Mouse (Mus musculus) effector memory CD4-positive, alpha-beta T cell, adult 7 months (primary cell): ENCODE data around the gene Cdh3. TPM values are rescaled to one million over a fixed set of nuclear protein-coding genes. Genes with fewer than 3 reads are reported as not detected.

Experiments
- polyA plus RNA-seq: library from polyadenylated mRNA; unstranded; fragments of 100-300 nt; shearing (Covaris generic); gene quantifications from one replicate; pipeline ENCODE4 v1.2.1, GENCODE M21; 2017

Gene Cdh3
- 0.11 TPM for polyA plus RNA-seq

GRCm38 (mm10) chr8:106510365-106510975, at the start of gene Cdh3:
TSS of gene Cdh3 (plus strand) at chr8:106510891.

GRCm38 (mm10) chr8:106500018-106500685, 10.5 kb upstream of the Cdh3 start, which contains the start of gene 6030452D12Rik:
TSS of gene 6030452D12Rik (plus strand) at chr8:106500522.

GRCm38 (mm10) chr8:106573168-106573567, 62.5 kb downstream of the Cdh3 start, which contains the start of gene Gm10073:
TSS of gene Gm10073 (minus strand) at chr8:106573461.

GRCm38 (mm10) chr8:106603131-106603819, 92.6 kb downstream of the Cdh3 start, which contains the start of gene Cdh1:
TSS of gene Cdh1 (plus strand) at chr8:106603351.

Other genes with a start within 250 kb of the Cdh3 start
- gene Smpd3, start 172.9 kb upstream of the Cdh3 start, polyA plus RNA-seq, result 0.22 TPM
- gene Zfp90, start 95.6 kb upstream of the Cdh3 start, polyA plus RNA-seq, result 1.6 TPM
- gene 6030452D12Rik, start 10.4 kb upstream of the Cdh3 start, polyA plus RNA-seq, result not detected
- 5.7 TPM for gene Gm10073, start 62.6 kb downstream of the Cdh3 start, polyA plus RNA-seq
- 3.4 TPM for gene Cdh1, start 92.5 kb downstream of the Cdh3 start, polyA plus RNA-seq
- gene Tango6, start 172.2 kb downstream of the Cdh3 start, polyA plus RNA-seq, result 8.1 TPM